Mouse (Mus musculus): ENCODE measurements around the gene Kcna7. TPM values are rescaled to one million over a fixed set of nuclear protein-coding genes. Genes with fewer than 3 reads are reported as not detected.

Gene Kcna7
- total RNA-seq, 1 experiment from 2014 or later: not detected

GRCm38 (mm10) chr7:45458748-45459563, 53.5 kb downstream of the Kcna7 start:
- peak; percentile 94 for DNase-seq

Small RNAs within 50 kb of the gene (microRNA-seq; reads per million reads assigned to microRNA genes)
- gene Gm22133: 1.7 to 1.9 reads per million in 2 experiments

Other genes starting within 250 kb of the Kcna7 start
- gene Slc17a7, start 241.7 kb upstream of the Kcna7 start, total RNA-seq (2021): 0.22 and 0.79 TPM in 2 replicates
- not detected in 2 replicates for gene Gfy, start 226.1 kb upstream of the Kcna7 start, total RNA-seq (2021)
- not detected in 2 replicates for gene Pth2, start 224.7 kb upstream of the Kcna7 start, total RNA-seq (2021)
- 0.22 and 0.23 TPM in 2 replicates for gene Ccdc155, start 200.8 kb upstream of the Kcna7 start, total RNA-seq (2021)
- gene Dkkl1, start 193.5 kb upstream of the Kcna7 start, total RNA-seq (2021): 0.98 TPM in 1 of 2 replicates, not detected in the other
- gene Tead2, start 189.9 kb upstream of the Kcna7 start, total RNA-seq (2021): 17.8 and 19.2 TPM in 2 replicates
- 7.3 and 40.7 TPM in 2 replicates for gene Cd37, start 166.5 kb upstream of the Kcna7 start, total RNA-seq (2021)
- gene Slc6a16, start 164.6 kb upstream of the Kcna7 start, total RNA-seq (2021): not detected in 2 replicates
- not detected in 2 replicates for gene Slc6a21, start 128.1 kb upstream of the Kcna7 start, total RNA-seq (2021)
- 13.5 and 15.1 TPM in 2 replicates for gene Trpm4, start 71.9 kb upstream of the Kcna7 start, total RNA-seq (2021)
- 0.15 and 0.45 TPM in 2 replicates for gene Hrc, start 70.4 kb upstream of the Kcna7 start, total RNA-seq (2021)
- 2.1 and 2.4 TPM in 2 replicates for gene Ppfia3, start 38.6 kb upstream of the Kcna7 start, total RNA-seq (2021)
- 1.2 and 1.4 TPM in 2 replicates for gene Lin7b, start 35.1 kb upstream of the Kcna7 start, total RNA-seq (2021)
- gene Snrnp70, start 9.9 kb upstream of the Kcna7 start, total RNA-seq (2021): 265 and 280 TPM in 2 replicates
- gene Ntf5, start 8.0 kb downstream of the Kcna7 start, total RNA-seq (2021): not detected in 2 replicates
- gene Lhb, start 15.2 kb downstream of the Kcna7 start, total RNA-seq (2021): not detected in 2 replicates
- 55.4 and 62.8 TPM in 2 replicates for gene Gys1, start 29.2 kb downstream of the Kcna7 start, total RNA-seq (2021)
- gene Ruvbl2, start 32.4 kb downstream of the Kcna7 start, total RNA-seq (2021): 55.5 and 62.8 TPM in 2 replicates
- 638 and 688 TPM in 2 replicates for gene Ftl1, start 54.2 kb downstream of the Kcna7 start, total RNA-seq (2021)
- 54.4 and 60.0 TPM in 2 replicates for gene Bax, start 61.2 kb downstream of the Kcna7 start, total RNA-seq (2021)
- 0.49 and 1.1 TPM in 2 replicates for gene Tulp2, start 76.2 kb downstream of the Kcna7 start, total RNA-seq (2021)
- gene Gm45808, start 81.2 kb downstream of the Kcna7 start, total RNA-seq (2021): 24.6 and 31.2 TPM in 2 replicates
- gene Dhdh, start 83.2 kb downstream of the Kcna7 start, total RNA-seq (2021): 46.8 and 54.1 TPM in 2 replicates
- 199 and 204 TPM in 2 replicates for gene Nucb1, start 104.8 kb downstream of the Kcna7 start, total RNA-seq (2021)
- gene Ppp1r15a, start 120.6 kb downstream of the Kcna7 start, total RNA-seq (2021): 37.3 and 55.7 TPM in 2 replicates
- 3.8 and 6.5 TPM in 2 replicates for gene Plekha4, start 120.7 kb downstream of the Kcna7 start, total RNA-seq (2021)
- 0.67 and 1.2 TPM in 2 replicates for gene Hsd17b14, start 149.2 kb downstream of the Kcna7 start, total RNA-seq (2021)
- 149 and 151 TPM in 2 replicates for gene Bcat2, start 164.5 kb downstream of the Kcna7 start, total RNA-seq (2021)
- gene Fgf21, start 209.8 kb downstream of the Kcna7 start, total RNA-seq (2021): 0.37 TPM in 1 of 2 replicates, not detected in the other
- 0.11 TPM in 1 of 2 replicates, not detected in the other for gene Fut1, start 211.6 kb downstream of the Kcna7 start, total RNA-seq (2021)
- gene Izumo1, start 216.2 kb downstream of the Kcna7 start, total RNA-seq (2021): 0.56 and 0.82 TPM in 2 replicates
- 33.0 and 35.4 TPM in 2 replicates for gene Rasip1, start 221.8 kb downstream of the Kcna7 start, total RNA-seq (2021)
- 4.9 and 8.5 TPM in 2 replicates for gene Mamstr, start 234.3 kb downstream of the Kcna7 start, total RNA-seq (2021)

Data from adrenal gland, postnatal 14 days (tissue).